Mouse (Mus musculus) heart, embryonic 16.5 days (tissue): Measurements from ENCODE around the gene Crybb2. TPM values are rescaled to one million over a fixed set of nuclear protein-coding genes. Genes with fewer than 3 reads are reported as not detected.
A peak's percentile ranks its signal among the peaks of the same experiment; 100 is the strongest.

ENCODE experiments used
- ATAC-seq: fragments of 200-750 bp; cut with Nextera tagmentation; replicated peaks from 2 replicates; pipeline ENCODE4 v1.8.0; 2017; ENCODE audit warnings: moderate number of reproducible peaks; ENCODE audit not compliant: insufficient read depth, low FRiP score; ENCODE audit errors: extremely low read depth
- H3K27ac ChIP-seq: fragments of 300-500 bp; sonication (generic); 2 replicates; pipeline ENCODE4 v1.5.1; 2014; ENCODE audit warnings: mild to moderate bottlenecking, low read length, control low read depth, moderate library complexity
- H3K27me3 ChIP-seq: fragments of 300-500 bp; sonication (generic); 2 replicates; pipeline ENCODE4 v1.6.1; 2014; ENCODE audit warnings: low read length, mixed read lengths; ENCODE audit not compliant: control insufficient read depth, insufficient read depth
- H3K36me3 ChIP-seq: fragments of 300-500 bp; sonication (generic); 2 replicates; pipeline ENCODE4 v1.6.1; 2014; ENCODE audit not compliant: control insufficient read depth, insufficient read depth
- H3K4me1 ChIP-seq: fragments of 300-500 bp; sonication (generic); 2 replicates; pipeline ENCODE4 v1.6.1; 2014; ENCODE audit warnings: low read length, mixed read lengths; ENCODE audit not compliant: control insufficient read depth, insufficient read depth
- H3K4me2 ChIP-seq: fragments of 300-500 bp; sonication (generic); 2 replicates; pipeline ENCODE4 v1.6.1; 2014; ENCODE audit warnings: low read depth, mild to moderate bottlenecking, control low read depth, low read length
- H3K4me3 ChIP-seq: fragments of 300-500 bp; sonication (generic); 2 replicates; pipeline ENCODE4 v1.5.1; 2014; ENCODE audit warnings: mild to moderate bottlenecking, control low read depth, low read length
- H3K9ac ChIP-seq: fragments of 300-500 bp; sonication (generic); 2 replicates; pipeline ENCODE4 v1.6.1; 2014; ENCODE audit warnings: low read length, control low read depth
- H3K9me3 ChIP-seq: fragments of 300-500 bp; sonication (generic); replicated peaks from 2 replicates; pipeline ENCODE4 v1.6.1; 2016; ENCODE audit warnings: low read length; ENCODE audit not compliant: control insufficient read depth
- WGBS: fragments of 180-500 bp; shearing (Covaris S2); extraction: QIAGEN DNeasy Blood & Tissue Kit; methylation state at CpG from one replicate; pipeline ENCODE4 v1.1.7; 2014; 5-methylcytosine and 5-hydroxymethylcytosine counted together
- polyA plus RNA-seq: library from polyadenylated mRNA; unstranded; fragments of >200 nt; fragmentation: Nextera tagmentation; extraction: Ambion mirVana; gene quantifications from 2 replicates; pipeline ENCODE4 v1.2.1, GENCODE M21; 2015

Gene Crybb2
- polyA plus RNA-seq, 1 experiment from 2014 or later: not detected

DNA sequence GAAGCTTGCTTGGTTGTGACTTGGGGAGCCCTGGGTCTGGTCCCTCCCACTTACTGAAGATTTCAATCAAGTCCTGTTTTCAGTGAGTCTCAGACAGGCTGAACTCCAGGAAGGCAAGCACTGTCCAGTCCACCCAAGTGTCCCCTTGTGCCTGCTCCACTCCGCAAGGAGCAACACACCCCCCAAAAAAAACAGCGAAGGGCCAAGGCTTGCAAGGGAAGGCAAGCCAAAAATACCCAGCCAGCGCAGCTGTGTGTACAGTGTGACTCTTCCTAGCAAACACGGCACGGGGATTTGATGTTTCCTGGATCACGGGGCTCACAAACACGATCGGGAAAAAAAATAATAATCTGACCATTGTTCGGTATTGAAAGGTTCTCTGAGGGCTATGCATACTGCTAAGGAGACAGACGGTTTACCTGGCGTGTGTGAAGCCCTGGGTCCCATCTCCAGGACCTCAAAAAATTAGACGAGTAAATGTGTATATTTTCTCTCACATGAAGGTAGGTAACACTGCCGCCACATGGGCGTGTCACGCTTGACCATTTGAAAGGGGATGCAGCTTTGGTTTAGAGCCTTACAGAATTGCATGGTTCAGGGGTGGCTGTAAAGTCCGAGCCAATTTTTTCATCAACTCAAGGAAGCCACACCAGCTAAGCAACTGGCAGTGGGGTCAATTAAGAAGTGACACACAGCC is 55.7 kb downstream of the Crybb2 start:
- Histone ChIP-seq H3K4me3 (peak overlapping the region; percentile 67), H3K4me2 (peak overlapping the region; percentile 78), H3K27me3 (no peaks in the 10 kb centered on the region), H3K27ac (peak overlapping the region; percentile 84), H3K4me1 (peaks cover 32% of the 10 kb centered on the region), H3K9me3 (no peaks in the 10 kb centered on the region), H3K9ac (peak overlapping the region; percentile 81), H3K36me3 (no peaks in the 10 kb centered on the region)
- no peak for ATAC-seq
- 36% methylated on average over 16 of the region's 16 CpGs for WGBS

GRCm38 (mm10) chr5:113011926-113012325 is 58.0 kb downstream of the Crybb2 start:
- no peaks in the 10 kb centered on the region for H3K36me3 ChIP-seq
- WGBS: 80% methylated on average over 10 of the region's 10 CpGs
- H3K4me1 ChIP-seq: peaks cover 39% of the 10 kb centered on the region

DNA sequence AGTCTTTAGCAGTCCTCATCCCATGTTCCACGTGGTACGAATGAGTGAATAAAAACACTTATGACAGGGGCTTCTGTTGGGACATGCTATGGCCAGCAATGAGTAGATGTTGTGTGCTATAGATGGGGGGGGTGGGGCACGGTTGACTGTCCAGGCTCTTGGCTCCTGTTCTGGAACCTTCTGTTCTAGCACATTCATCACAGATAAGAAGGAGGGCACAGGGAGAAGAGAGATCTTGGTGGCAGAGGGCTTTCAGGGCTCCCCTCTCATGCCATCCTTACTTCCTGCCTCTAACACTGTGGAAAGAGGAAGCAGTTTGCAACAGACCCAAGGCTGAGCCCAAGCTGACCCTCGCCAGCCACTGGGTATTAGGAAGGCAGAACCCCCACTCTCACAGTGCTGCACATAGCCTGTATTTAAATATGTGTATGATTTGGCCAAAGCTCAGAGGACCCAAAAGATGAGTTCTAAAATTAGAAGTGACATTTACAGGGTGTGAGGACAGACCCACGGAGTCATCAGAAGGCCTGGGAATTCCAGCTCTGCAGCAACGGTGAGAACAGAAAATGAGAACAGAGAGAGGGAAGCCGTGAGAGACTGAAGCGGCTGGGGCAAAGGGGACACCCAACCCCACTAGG is 60.6 kb downstream of the Crybb2 start:
- H3K4me1 ChIP-seq: peaks cover 43% of the 10 kb centered on the region
- 53% methylated on average over 8 of the region's 8 CpGs for WGBS
- peak overlapping the region; percentile 42 for H3K4me2 ChIP-seq

More at GRCm38 (mm10) chr5:113011926-113012325, 58.0 kb downstream of the Crybb2 start:
- Histone ChIP-seq H3K9me3 (no peaks in the 10 kb centered on the region), H3K9ac (no peak overlapping the region), H3K27ac (no peak overlapping the region), H3K27me3 (no peaks in the 10 kb centered on the region), H3K4me2 (no peak overlapping the region), H3K4me3 (no peak overlapping the region)
- ATAC-seq: no peak

DNA sequence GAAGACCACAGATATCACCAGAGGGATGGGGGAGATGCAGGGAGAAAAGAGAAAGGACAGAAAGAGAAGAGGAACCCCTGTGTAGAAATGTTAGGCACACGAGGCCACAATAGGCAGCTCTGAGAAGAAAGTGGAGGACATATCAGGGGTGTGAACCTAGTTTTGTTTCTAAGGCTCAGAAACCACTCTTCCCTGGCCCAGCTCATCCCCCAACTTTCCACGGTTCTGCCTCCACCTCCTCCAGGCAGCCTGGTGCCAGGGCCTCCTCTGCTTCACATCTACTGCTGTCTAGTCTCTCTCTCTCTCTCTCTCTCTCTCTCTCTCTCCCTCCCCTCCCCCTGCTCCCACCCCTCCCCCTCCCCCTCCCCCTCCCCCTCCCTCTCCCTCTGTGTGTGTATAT is 61.4 kb downstream of the Crybb2 start:
- no peak for ATAC-seq
- 70% methylated on average over 2 of the region's 2 CpGs for WGBS
- no peak overlapping the region for H3K4me2 ChIP-seq
- no peaks in the 10 kb centered on the region for H3K9me3 ChIP-seq
- H3K9ac ChIP-seq: no peak overlapping the region
- peaks cover 38% of the 10 kb centered on the region for H3K4me1 ChIP-seq
- H3K27me3 ChIP-seq: no peaks in the 10 kb centered on the region
- no peaks in the 10 kb centered on the region for H3K36me3 ChIP-seq
- H3K27ac ChIP-seq: no peak overlapping the region
- H3K4me3 ChIP-seq: no peak overlapping the region

More for the DNA sequence above, 60.6 kb downstream of the Crybb2 start:
- Histone ChIP-seq H3K9ac (peak overlapping the region; percentile 23; the same call in 1 of the 2 replicates), H3K4me3 (no peak overlapping the region), H3K36me3 (no peaks in the 10 kb centered on the region), H3K27ac (peak overlapping the region; percentile 71), H3K9me3 (no peaks in the 10 kb centered on the region), H3K27me3 (no peaks in the 10 kb centered on the region)
- peak; percentile 20; the same call in 1 of the 2 replicates for ATAC-seq

Other genes starting within 250 kb of the Crybb2 start
- gene Myo18b, start 173.8 kb downstream of the Crybb2 start, polyA plus RNA-seq: 24.9 and 28.6 TPM in 2 replicates
- 21.7 and 23.9 TPM in 2 replicates for gene Grk3, start 54.3 kb downstream of the Crybb2 start, polyA plus RNA-seq
- gene Crybb3, start 11.5 kb upstream of the Crybb2 start, polyA plus RNA-seq: 0.91 and 1.1 TPM in 2 replicates
- gene 2900026A02Rik, start 151.1 kb upstream of the Crybb2 start, polyA plus RNA-seq: 14.9 and 16.4 TPM in 2 replicates
- not detected in 2 replicates for gene Tmem211, start 156.8 kb upstream of the Crybb2 start, polyA plus RNA-seq
- 0.67 and 1.0 TPM in 2 replicates for gene Sgsm1, start 240.7 kb upstream of the Crybb2 start, polyA plus RNA-seq